9 mouse cellular contexts compared by ENCODE assay signal in the genomic region with DNA sequence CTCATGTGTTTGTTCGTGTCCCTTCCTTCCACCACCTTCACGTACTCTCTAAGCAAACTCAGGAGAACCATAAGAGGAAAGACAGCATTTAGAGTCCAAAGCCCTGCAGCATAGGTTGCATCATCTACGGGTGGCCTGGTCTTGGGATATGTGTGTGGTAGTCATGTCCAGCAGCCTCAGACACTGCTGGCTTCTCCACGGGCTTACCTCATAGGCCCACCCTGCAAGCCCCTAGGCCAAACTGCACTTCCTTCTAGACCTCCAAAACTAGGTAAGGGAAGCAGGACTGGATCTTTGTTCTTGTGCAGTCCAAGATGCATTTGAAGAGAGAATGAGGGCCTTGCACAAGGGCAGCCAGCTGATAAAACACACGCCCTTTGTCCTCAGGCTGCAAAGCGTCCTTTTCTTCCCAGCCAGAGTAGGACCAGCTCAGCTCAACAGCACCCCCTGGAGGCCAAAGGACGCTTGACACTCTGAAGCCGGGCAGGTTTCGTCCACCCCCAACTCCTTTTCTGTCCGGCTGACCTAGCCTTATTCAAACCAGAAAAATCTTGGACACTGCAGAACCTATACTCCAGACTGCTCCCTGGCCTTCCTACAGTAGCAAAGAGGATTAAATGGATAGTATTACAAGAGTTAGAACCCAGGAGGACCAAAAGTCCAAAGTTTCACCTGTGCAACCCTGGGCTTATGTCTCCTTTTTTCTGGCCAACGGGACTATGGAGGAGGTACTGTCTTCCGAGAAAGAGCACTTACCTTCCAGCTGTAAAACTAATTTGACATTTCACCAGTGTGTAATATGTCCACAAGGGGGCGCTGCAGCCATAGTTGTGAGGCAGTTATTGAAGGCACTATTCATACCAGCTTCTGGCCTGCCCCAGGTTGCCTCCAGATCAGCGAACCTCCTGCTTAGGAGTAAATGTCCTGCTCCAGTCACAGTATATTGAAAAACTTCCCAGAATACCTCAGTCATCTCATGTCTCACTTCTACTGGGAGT. TPM values are rescaled to one million over a fixed set of nuclear protein-coding genes. Genes with fewer than 3 reads are reported as not detected.
A peak's percentile ranks its signal among the peaks of the same experiment; 100 is the strongest.
DNase-seq lines count a peak whose midpoint lies in the region; ATAC-seq and TF ChIP-seq lines count a peak whose summit lies in the region.
"Had no signal": no experiment of that assay in that cellular context is flagged by ENCODE, and none has a peak within 500 bp of the region (broad histone marks: within the 10 kb centered on the region; RNA-seq: fewer than 3 reads in every experiment).

No protein-coding gene starts in this region.

- H3K4me1 ChIP-seq in cerebellum, adult 2 months (ENCODE audit: control insufficient read depth, insufficient read depth, low read length): no peaks in the 10 kb centered on the region

- 31% methylated on average over 14 of the region's 14 CpGs for WGBS in cerebellum, adult 2 months

- peak; percentile 80 for ATAC-seq in megakaryocyte progenitor cell, adult 5-6 weeks (replicated peaks; ENCODE audit: poor library complexity)
- ATAC-seq in inflammation-experienced regulatory T-cells, adult 6 months: no peak

- H3K4me3 ChIP-seq in cerebellum, adult 2 months (replicated peaks; ENCODE audit: insufficient read depth, low read depth, low read length): no peak overlapping the region

- TF ChIP-seq CTCF in cerebellum, adult 2 months (IDR thresholded peaks at IDR 0.05; ENCODE audit: borderline replicate concordance, insufficient read depth, low read depth, low read length): peak; percentile 82

- peak; percentile 15 for DNase-seq in T-cell, adult 2 months (ENCODE audit: low spot score)
- DNase-seq in cerebellum, adult 2 months: peak; percentile 17 to 46
- peak; percentile 72 to 82 for DNase-seq in frontal cortex, postnatal 36 days (ENCODE audit: low spot score in 2 of 2)
- DNase-seq in hindlimb bud, embryonic 11.5 days (ENCODE audit: extremely low spot score, low read depth, low spot score): peak; percentile 61
- DNase-seq in left cerebral cortex, adult 18-20 months (ENCODE audit: low spot score in 2 of 2): peak; percentile 68 to 83
- DNase-seq in right cerebral cortex, postnatal 4 days: peak; percentile 82

- H3K27ac ChIP-seq in cerebellum, adult 2 months (ENCODE audit: insufficient read depth, low read length): no peak overlapping the region

- no peak for TF ChIP-seq POLR2A in cerebellum, adult 2 months (IDR thresholded peaks at IDR 0.05; ENCODE audit: borderline replicate concordance, insufficient read depth, low read length)

- no peaks in the 10 kb centered on the region for H3K27me3 ChIP-seq in cerebellum, adult 2 months (ENCODE audit: control insufficient read depth, insufficient read depth, low read length)

RNA-seq across cellular contexts. Expression of a gene that starts 20.6 kb away (rescaled TPM):
- 0.36 and 0.51 TPM in 2 replicates for polyA plus RNA-seq in cerebellum, adult 2 months (2012; rRNA removed)
- total RNA-seq in left cerebral cortex, adult 18-20 months (2021): not detected
- total RNA-seq in megakaryocyte progenitor cell, adult 5-6 weeks (2015): not detected in 2 replicates
- total RNA-seq in megakaryocyte progenitor cell, adult 5-6 weeks (2017): not detected in 2 replicates
- not detected for polyA plus RNA-seq in inflammation-experienced regulatory T-cells, adult 6 months (2017; shearing (Covaris generic))

RNA-seq across cellular contexts. Expression of a gene that starts 24.0 kb away (rescaled TPM):
- polyA plus RNA-seq in cerebellum, adult 2 months (2012; rRNA removed): 0.62 and 1.5 TPM in 2 replicates
- 1 to 10 TPM; 3.8 to 4.9 TPM for total RNA-seq in left cerebral cortex, adult 18-20 months (2021)
- not detected in 2 replicates for total RNA-seq in megakaryocyte progenitor cell, adult 5-6 weeks (2015)
- not detected in 2 replicates for total RNA-seq in megakaryocyte progenitor cell, adult 5-6 weeks (2017)
- polyA plus RNA-seq in inflammation-experienced regulatory T-cells, adult 6 months (2017; shearing (Covaris generic)): not detected
- polyA plus RNA-seq: liver, embryonic 16.5 days had no signal

RNA-seq across cellular contexts. Expression of a gene that starts 33.3 kb away (rescaled TPM):
- polyA plus RNA-seq in cerebellum, adult 2 months (2012; rRNA removed): 0.08 and 0.35 TPM in 2 replicates
- not detected for total RNA-seq in left cerebral cortex, adult 18-20 months (2021)
- not detected in 2 replicates for total RNA-seq in megakaryocyte progenitor cell, adult 5-6 weeks (2015)
- total RNA-seq in megakaryocyte progenitor cell, adult 5-6 weeks (2017): not detected in 2 replicates
- not detected for polyA plus RNA-seq in inflammation-experienced regulatory T-cells, adult 6 months (2017; shearing (Covaris generic))

RNA-seq across cellular contexts. Expression of a gene that starts 38.3 kb away (rescaled TPM):
- 0.11 and 0.13 TPM in 2 replicates for polyA plus RNA-seq in cerebellum, adult 2 months (2012; rRNA removed)
- total RNA-seq in left cerebral cortex, adult 18-20 months (2021): not detected
- total RNA-seq in megakaryocyte progenitor cell, adult 5-6 weeks (2015): not detected in 2 replicates
- not detected in 2 replicates for total RNA-seq in megakaryocyte progenitor cell, adult 5-6 weeks (2017)
- polyA plus RNA-seq in inflammation-experienced regulatory T-cells, adult 6 months (2017; shearing (Covaris generic)): not detected

RNA-seq across cellular contexts. Expression of a gene that starts 47.7 kb away (rescaled TPM):
- polyA plus RNA-seq in cerebellum, adult 2 months (2012; rRNA removed): not detected in 2 replicates
- total RNA-seq in left cerebral cortex, adult 18-20 months (2021): not detected
- total RNA-seq in megakaryocyte progenitor cell, adult 5-6 weeks (2015): not detected in 2 replicates
- total RNA-seq in megakaryocyte progenitor cell, adult 5-6 weeks (2017): not detected in 2 replicates
- polyA plus RNA-seq in inflammation-experienced regulatory T-cells, adult 6 months (2017; shearing (Covaris generic)): not detected
- polyA plus RNA-seq: liver, embryonic 16.5 days had no signal

Comparison
In these comparisons a context has a peak if more than half of its experiments do, and no peak if none do; other contexts are left out.
1. DNase-seq: peak in every context shown above with its lines; median percentile 82 in right cerebral cortex, postnatal 4 days; 77 in frontal cortex, postnatal 36 days; 76 in left cerebral cortex, adult 18-20 months; 61 in hindlimb bud, embryonic 11.5 days; 32 in cerebellum, adult 2 months; 15 in T-cell, adult 2 months.
2. RNA of a gene that starts 24.0 kb away (total RNA-seq): 3.8 to 4.9 TPM in left cerebral cortex, adult 18-20 months; not detected in megakaryocyte progenitor cell, adult 5-6 weeks; every median in the first group is over 4 times any median in the second.